Mouse (Mus musculus) forebrain, embryonic 16.5 days (tissue): ENCODE measurements at regions not wholly inside any gene's neighbourhood (a gene's known extent, or its start where the extent isn't known, plus 50 kb on each side); places are given as distances from the start of the nearest gene placed in this dataset.

ENCODE experiments used
- ATAC-seq: fragments of 200-750 bp; cut with Nextera tagmentation; 2 replicates; pipeline ENCODE4 v1.8.0; 2017; ENCODE audit warnings: mild to moderate bottlenecking, moderate library complexity
- H3K27ac ChIP-seq: fragments of 300-500 bp; sonication (generic); 2 replicates; pipeline ENCODE4 v1.5.1; 2014; ENCODE audit warnings: low read length, control low read depth
- H3K27me3 ChIP-seq: fragments of 300-500 bp; sonication (generic); replicated peaks from 2 replicates; pipeline ENCODE4 v1.6.1; 2014; ENCODE audit warnings: low read length; ENCODE audit not compliant: control insufficient read depth, insufficient read depth
- H3K36me3 ChIP-seq: fragments of 300-500 bp; sonication (generic); 2 replicates; pipeline ENCODE4 v1.6.1; 2014; ENCODE audit not compliant: control insufficient read depth, insufficient read depth
- H3K4me1 ChIP-seq: fragments of 300-500 bp; sonication (generic); replicated peaks from 2 replicates; pipeline ENCODE4 v1.6.1; 2014; ENCODE audit warnings: low read length; ENCODE audit not compliant: control insufficient read depth, insufficient read depth
- H3K4me2 ChIP-seq: fragments of 300-500 bp; sonication (generic); 2 replicates; pipeline ENCODE4 v1.6.1; 2014; ENCODE audit warnings: mild to moderate bottlenecking, low read length, control low read depth
- H3K4me3 ChIP-seq: fragments of 300-500 bp; sonication (generic); replicated peaks from 2 replicates; pipeline ENCODE4 v1.5.1; 2014; ENCODE audit warnings: mild to moderate bottlenecking, low read length, control low read depth
- H3K9ac ChIP-seq: fragments of 300-500 bp; sonication (generic); replicated peaks from 2 replicates; pipeline ENCODE4 v1.6.1; 2014; ENCODE audit warnings: low read depth, low read length, control low read depth
- H3K9me3 ChIP-seq: fragments of 300-500 bp; sonication (generic); 2 replicates; pipeline ENCODE4 v1.6.1; 2016; ENCODE audit warnings: low read length; ENCODE audit not compliant: control insufficient read depth
- WGBS: fragments of 180-500 bp; shearing (Covaris S2); extraction: QIAGEN DNeasy Blood & Tissue Kit; methylation state at CpG from one replicate; pipeline ENCODE4 v1.1.7; 2014; 5-methylcytosine and 5-hydroxymethylcytosine counted together

DNA sequence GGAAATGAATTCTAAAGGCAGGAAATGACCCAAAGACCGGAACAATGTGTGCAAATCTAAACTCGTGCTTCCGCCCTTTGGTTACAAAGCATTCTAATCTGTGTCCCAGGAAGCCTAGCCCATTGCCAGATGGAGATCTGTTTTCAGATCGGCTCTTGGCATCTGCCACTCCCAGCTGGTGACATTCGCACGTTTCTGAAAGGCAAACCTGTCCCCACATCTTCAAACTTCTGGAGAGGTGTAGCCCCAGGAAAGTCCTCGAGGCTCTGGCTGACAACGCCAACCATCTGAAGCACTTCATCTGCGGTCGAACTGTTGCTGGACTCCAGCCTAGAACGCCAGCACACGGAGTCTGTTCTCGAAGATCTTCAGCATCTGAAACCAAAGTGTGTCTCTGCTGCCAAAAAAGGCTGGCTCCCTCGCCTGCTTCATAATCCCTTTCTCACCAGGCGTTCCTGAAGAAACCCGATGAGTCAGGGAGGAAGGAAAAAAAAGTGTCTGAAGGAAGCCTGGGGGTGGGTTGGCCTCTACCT is 73.2 kb upstream of the Map4k3 start:
- H3K27ac ChIP-seq = peak overlapping the region; percentile 73
- 17% methylated on average over 16 of the region's 16 CpGs for WGBS
- no peaks in the 10 kb centered on the region for H3K36me3 ChIP-seq
- no peaks in the 10 kb centered on the region for H3K27me3 ChIP-seq
- no peak overlapping the region for H3K9ac ChIP-seq
- peak; percentile 84 for ATAC-seq
- H3K4me2 ChIP-seq = peak overlapping the region; percentile 27
- H3K4me1 ChIP-seq = peaks cover 18% of the 10 kb centered on the region
- H3K4me3 ChIP-seq = no peak overlapping the region
- H3K9me3 ChIP-seq = no peaks in the 10 kb centered on the region

DNA sequence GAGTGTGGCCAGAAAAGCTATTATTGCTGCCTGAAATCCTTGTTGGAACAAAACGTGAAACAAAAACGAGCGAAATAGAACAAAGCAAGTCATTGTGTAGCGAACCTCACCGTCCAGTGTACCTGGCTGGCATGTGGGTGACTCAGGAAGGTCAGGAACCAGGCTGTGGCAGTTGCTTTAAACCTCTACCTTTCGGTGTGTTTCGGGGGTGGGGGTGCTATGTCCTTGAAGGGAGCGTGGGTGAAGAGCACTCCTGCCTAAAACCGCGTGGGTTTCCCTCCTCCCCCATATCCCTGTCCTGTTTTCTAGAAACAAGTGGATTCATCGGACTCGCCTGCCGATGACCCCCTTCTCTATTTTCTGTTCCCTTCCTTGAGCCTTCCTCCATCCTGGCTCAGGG is 72.6 kb upstream of the Map4k3 start:
- H3K36me3 ChIP-seq = no peaks in the 10 kb centered on the region
- peaks cover 18% of the 10 kb centered on the region for H3K4me1 ChIP-seq
- WGBS = 79% methylated on average over 13 of the region's 13 CpGs
- no peak overlapping the region; the same call in 1 of the 2 replicates for H3K27ac ChIP-seq
- no peaks in the 10 kb centered on the region for H3K9me3 ChIP-seq
- H3K4me3 ChIP-seq = no peak overlapping the region
- ATAC-seq = peak; percentile 16; the same call in 1 of the 2 replicates
- H3K27me3 ChIP-seq = no peaks in the 10 kb centered on the region
- no peak overlapping the region for H3K4me2 ChIP-seq
- no peak overlapping the region for H3K9ac ChIP-seq

- Histone ChIP-seq H3K4me2 (no peak overlapping the region), H3K36me3 (no peaks in the 10 kb centered on the region), H3K4me3 (no peak overlapping the region), H3K4me1 (peaks cover 18% of the 10 kb centered on the region), H3K9me3 (no peaks in the 10 kb centered on the region), H3K27ac (no peak overlapping the region), H3K9ac (no peak overlapping the region), H3K27me3 (no peaks in the 10 kb centered on the region)
- WGBS = 79% methylated on average over 5 of the region's 5 CpGs
- no peak for ATAC-seq
These were observed 72.2 kb upstream of the Map4k3 start for GRCm38 (mm10) chr17:80800454-80800853.

GRCm38 (mm10) chr17:80799061-80799460 is 70.8 kb upstream of the Map4k3 start:
- Histone ChIP-seq H3K4me2 (no peak overlapping the region), H3K27ac (no peak overlapping the region), H3K36me3 (no peaks in the 10 kb centered on the region), H3K27me3 (no peaks in the 10 kb centered on the region), H3K9me3 (no peaks in the 10 kb centered on the region), H3K4me1 (peaks cover 18% of the 10 kb centered on the region), H3K4me3 (no peak overlapping the region), H3K9ac (no peak overlapping the region)
- 92% methylated on average over 6 of the region's 6 CpGs for WGBS
- ATAC-seq = no peak

DNA sequence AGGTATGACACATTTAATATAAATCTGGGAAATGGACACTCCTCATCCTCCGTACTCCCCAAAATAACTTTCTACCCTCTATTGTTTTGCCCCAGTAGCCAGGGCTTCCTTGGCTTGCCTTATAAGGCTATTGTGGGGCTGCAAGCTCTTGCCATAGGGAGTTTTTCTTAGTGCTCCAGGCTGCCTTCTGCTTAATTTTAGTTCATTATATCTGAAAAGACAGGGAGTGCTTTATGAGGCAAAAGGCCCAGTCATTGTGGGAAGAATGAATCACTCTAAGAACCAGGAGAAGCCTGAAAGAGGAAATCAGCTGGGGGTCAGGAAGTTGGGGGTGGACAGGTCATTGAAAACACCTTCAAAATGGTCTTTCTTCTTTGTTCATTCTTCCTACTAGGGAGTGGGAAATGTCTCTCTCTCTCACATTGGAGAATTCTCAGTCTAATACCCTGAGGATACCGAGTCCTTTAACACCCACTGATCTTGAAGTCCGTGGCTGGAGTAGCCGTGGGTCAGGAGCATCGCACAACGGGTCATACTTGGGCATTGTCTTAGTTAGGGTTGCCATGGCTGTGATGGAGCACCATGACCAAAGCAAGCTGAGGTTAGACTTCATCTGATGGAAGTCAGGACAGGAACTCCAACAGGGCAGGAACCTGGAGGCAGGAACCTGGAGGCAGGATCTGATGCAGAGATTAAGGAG is 70.1 kb upstream of the Map4k3 start:
- H3K4me2 ChIP-seq = no peak overlapping the region
- no peaks in the 10 kb centered on the region for H3K36me3 ChIP-seq
- H3K4me3 ChIP-seq = no peak overlapping the region
- no peaks in the 10 kb centered on the region for H3K27me3 ChIP-seq
- ATAC-seq = no peak
- H3K9me3 ChIP-seq = no peaks in the 10 kb centered on the region
- no peak overlapping the region for H3K9ac ChIP-seq
- 85% methylated on average over 6 of the region's 6 CpGs for WGBS
- H3K27ac ChIP-seq = no peak overlapping the region
- H3K4me1 ChIP-seq = peaks cover 18% of the 10 kb centered on the region

GRCm38 (mm10) chr17:80796790-80797189 is 68.5 kb upstream of the Map4k3 start:
- WGBS = 97% methylated on average over 5 of the region's 5 CpGs
- H3K4me3 ChIP-seq = no peak overlapping the region
- H3K4me2 ChIP-seq = no peak overlapping the region
- no peak overlapping the region for H3K9ac ChIP-seq
- no peaks in the 10 kb centered on the region for H3K27me3 ChIP-seq
- no peak for ATAC-seq
- H3K9me3 ChIP-seq = no peaks in the 10 kb centered on the region
- peaks cover 8% of the 10 kb centered on the region for H3K4me1 ChIP-seq
- no peaks in the 10 kb centered on the region for H3K36me3 ChIP-seq
- H3K27ac ChIP-seq = no peak overlapping the region

GRCm38 (mm10) chr17:80796386-80796785 is 68.1 kb upstream of the Map4k3 start:
- Histone ChIP-seq H3K4me1 (peaks cover 5% of the 10 kb centered on the region; the same call in 1 of the 2 replicates), H3K27me3 (no peaks in the 10 kb centered on the region), H3K4me3 (no peak overlapping the region), H3K27ac (no peak overlapping the region), H3K36me3 (no peaks in the 10 kb centered on the region), H3K9me3 (no peaks in the 10 kb centered on the region), H3K4me2 (no peak overlapping the region), H3K9ac (no peak overlapping the region)
- no peak for ATAC-seq
- 91% methylated on average over 8 of the region's 8 CpGs for WGBS

DNA sequence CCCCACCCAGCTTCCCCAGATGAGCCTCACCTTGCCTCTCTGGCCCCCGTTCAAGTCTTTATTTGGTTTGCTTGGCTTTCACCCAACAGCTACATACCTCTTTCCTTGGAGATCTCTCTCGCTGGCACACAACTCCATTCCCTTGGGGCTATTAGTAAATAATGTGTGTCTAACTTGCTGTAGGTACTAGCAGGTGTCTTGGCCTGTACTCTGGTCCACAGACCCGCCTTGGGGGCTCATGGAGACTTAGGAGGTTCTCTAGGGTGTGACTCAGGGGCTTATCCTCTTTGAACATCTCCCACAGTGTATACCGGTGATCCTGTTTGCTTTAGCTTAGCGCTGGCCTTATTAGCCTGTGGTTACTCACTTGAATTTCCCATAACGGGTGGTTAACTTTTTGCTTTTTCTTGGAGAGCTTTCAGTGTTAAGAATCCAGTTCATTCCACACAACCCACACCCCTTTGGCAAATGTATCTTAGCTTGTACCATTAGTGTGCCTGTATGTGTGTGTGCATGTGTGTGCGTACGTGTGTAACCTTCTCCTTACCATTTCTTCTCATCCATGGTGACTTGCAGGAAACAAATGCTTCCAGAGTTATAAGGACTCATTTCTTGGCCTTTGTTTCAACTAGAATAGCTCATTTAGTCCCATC is 67.3 kb upstream of the Map4k3 start:
- H3K4me3 ChIP-seq = no peak overlapping the region
- H3K4me2 ChIP-seq = no peak overlapping the region
- H3K9ac ChIP-seq = no peak overlapping the region
- no peaks in the 10 kb centered on the region for H3K36me3 ChIP-seq
- no peak overlapping the region for H3K27ac ChIP-seq
- no peak for ATAC-seq
- no peaks in the 10 kb centered on the region for H3K9me3 ChIP-seq
- H3K4me1 ChIP-seq = no peaks in the 10 kb centered on the region
- H3K27me3 ChIP-seq = no peaks in the 10 kb centered on the region
- 79% methylated on average over 8 of the region's 8 CpGs for WGBS

DNA sequence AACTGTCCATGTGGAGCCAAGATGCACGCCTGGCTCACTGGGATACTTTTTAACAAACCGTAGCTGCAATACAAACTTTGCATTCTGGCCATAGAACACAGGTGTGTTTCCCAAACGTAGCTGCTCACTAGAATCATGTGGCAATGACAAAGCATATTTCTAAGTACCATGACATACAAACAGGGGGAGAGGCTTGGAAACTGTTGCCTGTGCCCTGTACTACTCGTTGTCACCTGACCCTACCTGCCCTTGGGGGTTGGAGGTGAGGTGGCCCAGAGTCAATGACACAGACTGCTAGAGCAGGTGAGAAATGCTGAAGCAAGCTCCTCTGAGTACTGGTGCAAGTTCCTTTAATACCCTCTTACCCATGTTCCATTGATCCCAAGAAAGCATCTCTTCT is 64.3 kb upstream of the Map4k3 start:
- WGBS = 89% methylated on average over 4 of the region's 4 CpGs
- H3K4me2 ChIP-seq = no peak overlapping the region
- ATAC-seq = no peak

More for the DNA sequence above, 64.3 kb upstream of the Map4k3 start:
- Histone ChIP-seq H3K9me3 (peaks cover 3% of the 10 kb centered on the region; the same call in 1 of the 2 replicates), H3K9ac (no peak overlapping the region), H3K36me3 (no peaks in the 10 kb centered on the region), H3K27ac (no peak overlapping the region), H3K27me3 (no peaks in the 10 kb centered on the region), H3K4me1 (no peaks in the 10 kb centered on the region), H3K4me3 (no peak overlapping the region)
